1 mouse cellular context compared by ENCODE assay signal in genomic region chr14:32131836-32132235, GRCm38 (mm10).
TF ChIP-seq lines count a peak whose summit lies in the region.

No protein-coding gene starts in this region.

TF ChIP-seq in MEL, 35 proteins besides CTCF, POLR2A, EP300 and RAD21:
- no peak for TF ChIP-seq KAT2A (conservative IDR thresholded peaks at IDR 0.05; ENCODE audit: low read depth, low read length)
- no peak for TF ChIP-seq E2F4 (IDR thresholded peaks at IDR 0.05; ENCODE audit: borderline replicate concordance, low read depth, low read length)
- peak; percentile 20; the same call in 1 of the 2 replicates for TF ChIP-seq MAX (IDR thresholded peaks at IDR 0.05; ENCODE audit: low read length)
- peak; percentile 51; the same call in 1 of the 2 replicates for TF ChIP-seq MAFK (IDR thresholded peaks at IDR 0.05; ENCODE audit: borderline replicate concordance, low read depth, low read length)
- TF ChIP-seq JUND (IDR thresholded peaks at IDR 0.05; ENCODE audit: low read depth, low read length): no peak
- no peak for TF ChIP-seq POLR2AphosphoS2 (IDR thresholded peaks at IDR 0.05; ENCODE audit: low read length)
- TF ChIP-seq MEF2A (IDR thresholded peaks at IDR 0.05; ENCODE audit: extremely low read depth, insufficient replicate concordance, low read depth, low read length, poor library complexity, severe bottlenecking): no peak
- TF ChIP-seq ZNF384 (IDR thresholded peaks at IDR 0.05; ENCODE audit: low read depth, low read length): 0 out of 2 replicates have a peak, but pooled peaks have one; percentile 33
- TF ChIP-seq HCFC1 (IDR thresholded peaks at IDR 0.05; ENCODE audit: low read depth, low read length): no peak
- no peak for TF ChIP-seq ZKSCAN1 (IDR thresholded peaks at IDR 0.05; ENCODE audit: low read depth, low read length)
- peak; percentile 74 for TF ChIP-seq MXI1 (IDR thresholded peaks at IDR 0.05; ENCODE audit: low read depth, low read length)
- no peak for TF ChIP-seq ZC3H11A (IDR thresholded peaks at IDR 0.05; ENCODE audit: low read depth, low read length)
- TF ChIP-seq RCOR1 (IDR thresholded peaks at IDR 0.05; ENCODE audit: low read depth, low read length): peak; percentile 91
- no peak for TF ChIP-seq CHD2 (IDR thresholded peaks at IDR 0.05; ENCODE audit: low read length)
- no peak for TF ChIP-seq NELFE (IDR thresholded peaks at IDR 0.05; ENCODE audit: low read depth, low read length)
- TF ChIP-seq ELF1 (IDR thresholded peaks at IDR 0.05; ENCODE audit: low read depth, low read length): no peak
- TF ChIP-seq MYC (IDR thresholded peaks at IDR 0.05; ENCODE audit: low read depth, low read length): peak; percentile 65
- no peak for TF ChIP-seq GABPA (IDR thresholded peaks at IDR 0.05; ENCODE audit: low read depth, low read length)
- TF ChIP-seq UBTF (IDR thresholded peaks at IDR 0.05; ENCODE audit: borderline replicate concordance, insufficient read depth, low read depth, low read length): no peak
- no peak for TF ChIP-seq TBP (IDR thresholded peaks at IDR 0.05; ENCODE audit: low read depth, low read length)
- peak; percentile 84 for TF ChIP-seq TAL1 (IDR thresholded peaks at IDR 0.05; ENCODE audit: low read length)
- TF ChIP-seq SMC3 (IDR thresholded peaks at IDR 0.05; ENCODE audit: low read depth, low read length): no peak
- peak; percentile 53; the same call in 1 of the 2 replicates for TF ChIP-seq MYB (IDR thresholded peaks at IDR 0.05; ENCODE audit: low read depth, low read length)
- TF ChIP-seq POLR2AphosphoS5 (IDR thresholded peaks at IDR 0.05; ENCODE audit: borderline replicate concordance, low read depth, low read length): no peak
- TF ChIP-seq CHD1 (IDR thresholded peaks at IDR 0.05; ENCODE audit: low read depth, low read length): no peak
- no peak for TF ChIP-seq NRF1 (IDR thresholded peaks at IDR 0.05; ENCODE audit: insufficient read depth, low read depth, low read length, poor library complexity, severe bottlenecking)
- TF ChIP-seq MAZ (IDR thresholded peaks at IDR 0.05; ENCODE audit: low read depth, low read length): no peak
- peak; percentile 76 for TF ChIP-seq SIN3A (IDR thresholded peaks at IDR 0.05; ENCODE audit: low read length)
- TF ChIP-seq TCF12 (IDR thresholded peaks at IDR 0.05; ENCODE audit: low read depth, low read length): peak; percentile 97
- TF ChIP-seq ZMIZ1 (IDR thresholded peaks at IDR 0.05; ENCODE audit: low read depth, low read length): no peak
- no peak for TF ChIP-seq USF2 (IDR thresholded peaks at IDR 0.05; ENCODE audit: borderline replicate concordance in 1 of 2, insufficient read depth in 1 of 2, low read depth in 1 of 2, low read length in 2 of 2)
- TF ChIP-seq BHLHE40 (IDR thresholded peaks at IDR 0.05; ENCODE audit: borderline replicate concordance, low read depth, low read length): peak; percentile 60
- peak; percentile 87 for TF ChIP-seq ETS1 (IDR thresholded peaks at IDR 0.05; ENCODE audit: low read depth, low read length)
- TF ChIP-seq GATA1 (IDR thresholded peaks at IDR 0.05; ENCODE audit: low read depth, low read length): peak; percentile 93
- TF ChIP-seq USF1 (IDR thresholded peaks at IDR 0.05; ENCODE audit: low read depth, low read length): no peak
